In the genomic region with DNA sequence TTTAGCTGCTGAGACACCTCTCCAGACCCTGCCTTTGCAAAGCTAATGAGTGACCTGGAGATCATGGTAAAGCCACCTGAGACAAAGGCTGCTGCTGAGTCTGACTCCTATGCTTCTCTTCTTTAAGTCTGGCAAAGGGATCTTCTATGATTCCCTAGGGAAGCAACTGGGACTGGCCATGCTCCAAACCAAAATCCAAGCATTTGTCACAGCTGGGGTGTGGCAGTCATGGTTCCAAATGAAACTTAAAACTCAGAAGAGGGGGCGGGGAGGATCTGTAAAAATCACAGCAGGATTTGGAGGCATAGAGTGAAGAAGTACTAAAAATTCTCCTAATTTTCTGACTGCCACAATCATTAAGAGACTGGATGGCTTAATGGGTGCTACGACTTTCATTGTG, we compare ENCODE assay signal across 10 mouse cellular contexts. TPM values are rescaled to one million over a fixed set of nuclear protein-coding genes. Genes with fewer than 3 reads are reported as not detected.
DNase-seq lines count a peak whose midpoint lies in the region; ATAC-seq and TF ChIP-seq lines count a peak whose summit lies in the region.
"Had no signal": no experiment of that assay in that cellular context is flagged by ENCODE, and none has a peak within 500 bp of the region (broad histone marks: within the 10 kb centered on the region; RNA-seq: fewer than 3 reads in every experiment).

No protein-coding gene starts in this region.

- no peak overlapping the region for H3K9ac ChIP-seq in heart, adult 2 months (ENCODE audit: low read depth, low read length)
- no peak overlapping the region for H3K9ac ChIP-seq in neural tube, embryonic 13.5 days
- no peak overlapping the region for H3K9ac ChIP-seq in neural tube, embryonic 15.5 days (replicated peaks)
- H3K9ac ChIP-seq: kidney, embryonic 15.5 days had no signal

- H3K4me2 ChIP-seq in neural tube, embryonic 13.5 days, result no peak overlapping the region
- H3K4me2 ChIP-seq in neural tube, embryonic 15.5 days, result no peak overlapping the region

- intact Hi-C loops in heart, postnatal 10 days (cut with DNase I), result no loop called here
- intact Hi-C loops in heart, adult 2 months (cut with DNase I), result no loop called here

- TF ChIP-seq EP300 in heart, adult 2 months (IDR thresholded peaks at IDR 0.05; ENCODE audit: insufficient read depth, low read depth, low read length), result no peak

- H3K9me3 ChIP-seq in neural tube, embryonic 13.5 days, result no peaks in the 10 kb centered on the region
- H3K9me3 ChIP-seq in neural tube, embryonic 15.5 days (replicated peaks), result no peaks in the 10 kb centered on the region
- H3K9me3 ChIP-seq: kidney, embryonic 15.5 days had no signal

- H3K27ac ChIP-seq in heart, adult 2 months, result no peak overlapping the region
- H3K27ac ChIP-seq in neural tube, embryonic 13.5 days (replicated peaks), result peak overlapping the region; percentile 64
- no peak overlapping the region for H3K27ac ChIP-seq in neural tube, embryonic 15.5 days (replicated peaks)
- H3K27ac ChIP-seq in embryonic fibroblast, embryonic 13.5 days (ENCODE audit: insufficient read depth, low read length), result peak overlapping the region; percentile 99

- 74% methylated on average over 2 of the region's 2 CpGs for WGBS in heart, adult 2 months
- 61% methylated on average over 2 of the region's 2 CpGs for WGBS in neural tube, embryonic 13.5 days
- WGBS in neural tube, embryonic 15.5 days, result 40% methylated on average over 2 of the region's 2 CpGs

- H3K36me3 ChIP-seq in heart, adult 2 months (ENCODE audit: control insufficient read depth, insufficient read depth, low read length), result no peaks in the 10 kb centered on the region
- no peaks in the 10 kb centered on the region for H3K36me3 ChIP-seq in neural tube, embryonic 13.5 days
- H3K36me3 ChIP-seq in neural tube, embryonic 15.5 days, result no peaks in the 10 kb centered on the region
- H3K36me3 ChIP-seq: kidney, embryonic 15.5 days had no signal

- no peak for TF ChIP-seq CTCF in heart, adult 2 months (IDR thresholded peaks at IDR 0.05)
- no peak for TF ChIP-seq CTCF in embryonic fibroblast, embryonic 13.5 days (IDR thresholded peaks at IDR 0.05; ENCODE audit: borderline replicate concordance, insufficient read depth, low read length)

- H3K27me3 ChIP-seq in heart, adult 2 months (ENCODE audit: control insufficient read depth, insufficient read depth, low read length), result no peaks in the 10 kb centered on the region
- H3K27me3 ChIP-seq in neural tube, embryonic 13.5 days, result no peaks in the 10 kb centered on the region
- no peaks in the 10 kb centered on the region for H3K27me3 ChIP-seq in neural tube, embryonic 15.5 days (replicated peaks)
- H3K27me3 ChIP-seq: kidney, embryonic 15.5 days had no signal

- H3K4me1 ChIP-seq in heart, adult 2 months (ENCODE audit: control insufficient read depth, insufficient read depth, low read length), result no peaks in the 10 kb centered on the region
- H3K4me1 ChIP-seq in neural tube, embryonic 13.5 days (replicated peaks), result peaks cover 27% of the 10 kb centered on the region
- peaks cover 11% of the 10 kb centered on the region for H3K4me1 ChIP-seq in neural tube, embryonic 15.5 days
- H3K4me1 ChIP-seq in embryonic fibroblast, embryonic 13.5 days (ENCODE audit: control insufficient read depth, insufficient read depth, low read length), result peaks cover 8% of the 10 kb centered on the region

- no peak overlapping the region for H3K4me3 ChIP-seq in heart, adult 2 months
- H3K4me3 ChIP-seq in neural tube, embryonic 13.5 days, result no peak overlapping the region
- no peak overlapping the region for H3K4me3 ChIP-seq in neural tube, embryonic 15.5 days (replicated peaks)
- H3K4me3 ChIP-seq in embryonic fibroblast, embryonic 13.5 days (ENCODE audit: insufficient read depth, low read length), result no peak overlapping the region
- H3K4me3 ChIP-seq: kidney, embryonic 15.5 days had no signal

- 0 out of 2 replicates have a peak, but pooled peaks have one; percentile 28 for ATAC-seq in neural tube, embryonic 13.5 days (ENCODE audit: low read depth)
- no peak for ATAC-seq in neural tube, embryonic 15.5 days (ENCODE audit: low FRiP score)

- no peaks in the 10 kb centered on the region for H3K79me2 ChIP-seq in heart, adult 2 months (replicated peaks; ENCODE audit: control insufficient read depth, insufficient read depth, low read length)

- peak; percentile 44 to 55 for DNase-seq in heart, postnatal 10 days
- DNase-seq in heart, adult 2 months, result no peak
- DNase-seq in skeletal muscle tissue, adult 2 months (ENCODE audit: low read depth, low spot score), result peak; percentile 34
- no peak for DNase-seq in cerebellum, adult 9-11 months
- DNase-seq in urinary bladder, postnatal 4 days (ENCODE audit: low spot score in 2 of 2), result no peak

- TF ChIP-seq POLR2A in heart, adult 2 months (IDR thresholded peaks at IDR 0.05; ENCODE audit: insufficient read depth, low read depth, low read length), result no peak
- no peak for TF ChIP-seq POLR2A in embryonic fibroblast, embryonic 13.5 days (IDR thresholded peaks at IDR 0.05; ENCODE audit: low read depth, low read length)

RNA-seq across cellular contexts. Expression of gene Spg20, which starts 14.7 kb away (rescaled TPM):
- total RNA-seq in heart, postnatal 10 days (2021), result 10 to 100 TPM; 38.7 to 45.3 TPM
- 10 to 100 TPM; 45.1 to 45.7 TPM for total RNA-seq in heart, adult 2 months (2021)
- 11.9 and 19.2 TPM in 2 replicates for polyA plus RNA-seq in heart, adult 2 months (2012; rRNA removed)
- polyA plus RNA-seq in neural tube, embryonic 13.5 days (2015; fragmentation: Nextera tagmentation; extraction: Ambion mirVana), result 20.2 and 24.8 TPM in 2 replicates
- polyA plus RNA-seq in neural tube, embryonic 15.5 days (2015; fragmentation: Nextera tagmentation; extraction: Ambion mirVana), result 14.4 and 20.0 TPM in 2 replicates
- 63.0 and 70.3 TPM in 2 replicates for polyA plus RNA-seq in embryonic fibroblast, embryonic 13.5 days (2011; ENCODE audit: insufficient read length, low read depth, missing spikeins)

RNA-seq across cellular contexts. Expression of gene Ccdc169, which starts 40.0 kb away (rescaled TPM):
- under 1 TPM; 0.10 to 0.15 TPM for total RNA-seq in heart, postnatal 10 days (2021)
- total RNA-seq in heart, adult 2 months (2021), result not detected
- 0.09 TPM in 1 of 2 replicates, not detected in the other for polyA plus RNA-seq in heart, adult 2 months (2012; rRNA removed)
- polyA plus RNA-seq in neural tube, embryonic 13.5 days (2015; fragmentation: Nextera tagmentation; extraction: Ambion mirVana), result not detected in 2 replicates
- polyA plus RNA-seq in neural tube, embryonic 15.5 days (2015; fragmentation: Nextera tagmentation; extraction: Ambion mirVana), result not detected in 2 replicates
- 0.17 and 0.35 TPM in 2 replicates for polyA plus RNA-seq in embryonic fibroblast, embryonic 13.5 days (2011; ENCODE audit: insufficient read length, low read depth, missing spikeins)

RNA-seq across cellular contexts. Expression of gene Ccna1, which starts 41.9 kb away (rescaled TPM):
- total RNA-seq in heart, postnatal 10 days (2021), result under 1 TPM; 0.31 to 0.60 TPM
- total RNA-seq in heart, adult 2 months (2021), result not detected
- polyA plus RNA-seq in heart, adult 2 months (2012; rRNA removed), result 0.08 and 0.20 TPM in 2 replicates
- 0.56 and 0.66 TPM in 2 replicates for polyA plus RNA-seq in neural tube, embryonic 13.5 days (2015; fragmentation: Nextera tagmentation; extraction: Ambion mirVana)
- 0.37 and 0.41 TPM in 2 replicates for polyA plus RNA-seq in neural tube, embryonic 15.5 days (2015; fragmentation: Nextera tagmentation; extraction: Ambion mirVana)
- polyA plus RNA-seq in embryonic fibroblast, embryonic 13.5 days (2011; ENCODE audit: insufficient read length, low read depth, missing spikeins), result 0.70 TPM in 1 of 2 replicates, not detected in the other
- total RNA-seq: heart, postnatal 25 days had no signal

Comparison
In these comparisons a context has a peak if more than half of its experiments do, and no peak if none do; other contexts are left out.
1. DNase-seq: peak in heart, postnatal 10 days (2 of 2) and skeletal muscle tissue, adult 2 months (single experiment); none in heart, adult 2 months (0 of 2), cerebellum, adult 9-11 months (single experiment) and urinary bladder, postnatal 4 days (0 of 2).
2. H3K27ac ChIP-seq: peak in neural tube, embryonic 13.5 days (single experiment) and embryonic fibroblast, embryonic 13.5 days (single experiment); none in heart, adult 2 months (single experiment) and neural tube, embryonic 15.5 days (single experiment).